Mouse (Mus musculus) lung, postnatal 36 days (tissue): ENCODE results near the gene Vmn2r117.
"Not testable (repeated sequence)": the region's sequence is repeated elsewhere in the genome, so short reads cannot be mapped to it uniquely, and the experiment has no call there.

Experiments
- DNase-seq: peaks from one replicate; pipeline ENCODE4 v3.0.0; 2022; ENCODE audit warnings: mixed read lengths

Vmn2r117 gene

DNA sequence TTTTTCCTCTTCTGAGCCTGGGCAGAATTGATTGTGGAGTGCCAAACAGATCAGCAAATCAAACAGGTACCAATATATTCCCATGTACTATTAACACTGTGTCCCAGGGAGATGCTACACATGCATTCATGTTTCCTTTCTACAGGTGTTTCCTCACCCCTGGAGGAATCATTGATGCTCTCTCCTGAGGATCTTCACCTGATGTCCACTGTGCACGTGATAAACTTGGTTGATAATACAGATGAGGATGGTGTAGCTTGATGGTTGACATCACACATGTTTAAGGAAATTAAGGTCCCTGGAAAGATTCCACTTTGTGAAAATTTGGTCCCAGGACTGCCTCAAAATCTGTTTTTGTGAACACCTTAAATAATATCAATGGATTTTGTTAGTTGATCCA, at the start of gene Vmn2r117:
Gene Vmn2r117, minus strand, starts transcription at position 101 of the 400 bp plus-strand sequence.
- not testable (repeated sequence) for DNase-seq

GRCm38 (mm10) chr17:23522941-23523732, 43.6 kb upstream of the Vmn2r117 start:
- not testable (repeated sequence) for DNase-seq

DNA sequence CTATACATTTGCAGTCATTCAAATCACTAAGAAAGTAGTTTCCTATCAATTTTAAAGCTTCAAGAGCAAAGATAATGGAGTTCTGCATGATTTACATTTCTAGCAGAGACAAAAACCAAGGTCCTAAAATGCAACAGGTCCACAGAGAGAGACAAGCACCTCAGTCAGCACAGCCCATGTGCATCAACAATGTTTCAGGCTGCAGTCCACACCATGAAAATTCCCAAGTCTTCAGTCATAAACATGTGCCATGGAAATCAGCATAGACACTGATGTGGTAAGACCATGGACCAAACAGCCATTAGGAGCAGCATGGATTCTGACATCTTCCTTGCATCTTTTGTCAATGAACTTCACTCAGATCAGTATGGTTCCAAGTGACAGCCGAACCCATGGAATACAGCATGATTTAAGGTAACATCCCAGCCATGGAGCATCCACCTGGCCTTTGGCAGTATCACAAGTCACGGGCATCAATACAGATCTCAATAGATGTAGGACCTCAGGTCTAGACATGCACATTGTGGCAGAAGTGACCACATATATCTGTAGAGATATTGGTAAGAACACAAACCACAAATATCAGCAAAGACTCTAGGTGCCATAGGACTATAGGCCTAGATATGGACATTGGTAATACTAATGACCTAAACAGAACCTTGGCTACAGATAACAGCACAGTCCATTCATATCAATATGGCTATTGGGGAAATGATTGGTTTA, 39.4 kb upstream of the Vmn2r117 start:
- DNase-seq, result no peak

DNA sequence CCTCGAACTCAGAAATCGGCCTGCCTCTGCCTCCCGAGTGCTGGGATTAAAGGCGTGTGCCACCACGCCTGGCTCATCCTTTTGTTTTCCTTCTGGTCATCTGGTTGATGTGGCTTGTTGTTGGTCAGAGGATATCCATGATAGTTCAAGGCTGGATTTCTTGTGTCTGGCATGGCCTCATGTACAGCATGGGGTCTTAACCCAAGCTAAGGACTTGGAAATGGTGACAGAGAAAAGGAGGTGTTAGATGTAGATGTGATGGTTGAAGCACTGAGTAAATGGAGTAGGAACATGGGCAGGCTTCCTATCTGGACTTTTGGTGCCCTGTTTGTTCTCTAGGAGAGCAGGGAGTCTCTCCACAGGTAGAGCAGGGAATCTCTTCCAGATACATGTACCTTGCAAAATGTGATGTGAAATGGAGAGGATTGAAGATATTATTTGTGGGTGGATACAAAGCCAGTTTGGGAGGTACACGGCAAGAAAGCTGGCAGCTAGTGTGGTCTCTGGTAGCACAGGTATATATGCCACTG, 46.3 kb downstream of the Vmn2r117 start:
- no peak for DNase-seq
